Mouse (Mus musculus) bone marrow macrophage, adult 2 months (primary cell): ENCODE results near the gene Rab3il1. TPM values are rescaled to one million over a fixed set of nuclear protein-coding genes. Genes with fewer than 3 reads are reported as not detected.

Experiments
- H3K27ac ChIP-seq: 2 replicates; pipeline ENCODE4 v1.5.1; 2012; ENCODE audit warnings: low read depth, low read length; ENCODE audit not compliant: insufficient read depth
- H3K4me1 ChIP-seq: 2 replicates; pipeline ENCODE4 v1.6.1; 2012; ENCODE audit warnings: low read length; ENCODE audit not compliant: control insufficient read depth, insufficient read depth
- H3K4me3 ChIP-seq: 2 replicates; pipeline ENCODE4 v1.5.1; 2012; ENCODE audit warnings: mild to moderate bottlenecking, low read length, moderate library complexity; ENCODE audit not compliant: insufficient read depth
- CTCF ChIP-seq: IDR thresholded peaks from 2 replicates; pipeline ENCODE4 v1.5.1; 2012; ENCODE audit warnings: low read depth, mild to moderate bottlenecking, low read length, moderate library complexity
- POLR2A ChIP-seq: IDR thresholded peaks from 2 replicates; pipeline ENCODE4 v1.6.1; 2012; ENCODE audit warnings: mild to moderate bottlenecking, low read depth, low read length, borderline replicate concordance
- polyA plus RNA-seq: library from polyadenylated mRNA; stranded (reverse); fragments of >200 nt; gene quantifications from 2 replicates; pipeline ENCODE4 v1.2.4, GENCODE M21; 2012; ENCODE audit not compliant: missing spikeins, insufficient read depth, insufficient read length

Rab3il1 gene
- polyA plus RNA-seq, 1 experiment = 178 TPM

DNA sequence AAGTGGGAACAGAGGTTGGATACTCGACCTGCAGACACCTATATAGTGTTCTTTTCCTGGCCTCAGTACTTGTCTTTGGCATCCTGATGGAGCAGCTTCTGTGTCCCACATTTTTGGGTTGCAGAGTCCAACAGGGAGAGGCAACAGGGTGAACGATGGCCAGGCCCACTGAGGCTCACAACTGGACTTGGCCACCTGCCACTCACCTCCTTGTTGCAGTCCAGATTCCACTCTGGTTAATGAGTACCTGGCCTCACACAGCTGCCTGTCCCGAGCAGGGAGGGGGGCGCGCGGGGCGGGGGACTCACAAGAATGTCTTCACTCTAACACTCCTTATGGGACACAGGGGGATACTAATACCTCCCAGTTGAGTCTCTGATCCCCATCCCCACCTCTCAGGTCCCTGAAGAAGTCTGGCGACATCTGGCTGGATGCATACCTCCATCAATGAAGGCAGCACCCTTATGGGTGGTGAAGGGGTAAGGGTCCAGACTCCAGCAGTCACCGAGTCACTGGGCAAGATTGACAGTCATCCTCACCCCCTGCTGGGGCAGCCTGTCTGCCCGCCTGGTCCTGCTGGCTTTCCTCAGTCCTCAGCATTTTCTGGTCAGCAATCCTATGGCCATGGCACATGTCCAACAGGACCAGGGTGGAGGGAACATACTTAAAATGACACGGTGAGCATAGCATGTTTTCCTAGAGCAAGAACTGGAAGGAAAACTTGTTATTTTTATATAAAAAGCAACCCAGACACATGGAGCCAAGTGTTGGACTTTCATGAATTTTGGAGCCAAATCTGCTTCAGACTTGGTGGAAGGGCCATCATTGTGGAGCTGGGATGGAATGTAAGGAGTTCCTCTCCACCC is 56.2 kb downstream of the Rab3il1 start:
- Histone ChIP-seq H3K4me1 (peaks cover 7% of the 10 kb centered on the region), H3K27ac (no peak overlapping the region), H3K4me3 (no peak overlapping the region)
- TF ChIP-seq POLR2A = no peak
- no peak for TF ChIP-seq CTCF

DNA sequence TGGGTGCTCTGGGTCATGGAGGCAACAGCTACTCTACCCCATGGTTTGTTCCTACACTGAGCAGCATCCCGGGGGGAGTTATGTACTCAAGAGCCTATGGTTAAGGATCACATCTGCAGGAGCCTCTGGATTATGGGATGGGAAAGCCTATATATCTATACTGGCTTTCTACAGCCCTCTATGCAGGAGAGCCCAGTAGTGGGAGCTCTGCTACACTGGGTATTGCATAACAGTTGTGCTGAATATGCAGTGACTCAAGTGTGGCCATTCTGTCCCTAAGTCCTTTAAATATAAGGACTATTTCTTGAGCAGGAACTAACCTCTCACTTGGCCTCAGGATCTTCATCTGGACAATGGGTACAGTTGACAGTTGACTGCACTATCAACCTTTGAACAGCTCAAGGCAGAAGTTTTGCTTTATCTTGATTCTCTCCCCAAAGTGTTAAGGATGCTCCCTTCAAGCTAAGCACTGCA is 56.9 kb downstream of the Rab3il1 start:
- 0 out of 2 replicates have a peak, but pooled peaks cover 5% of the 10 kb centered on the region for H3K4me1 ChIP-seq
- H3K4me3 ChIP-seq = no peak overlapping the region
- no peak overlapping the region for H3K27ac ChIP-seq
- TF ChIP-seq CTCF = no peak
- no peak for TF ChIP-seq POLR2A

DNA sequence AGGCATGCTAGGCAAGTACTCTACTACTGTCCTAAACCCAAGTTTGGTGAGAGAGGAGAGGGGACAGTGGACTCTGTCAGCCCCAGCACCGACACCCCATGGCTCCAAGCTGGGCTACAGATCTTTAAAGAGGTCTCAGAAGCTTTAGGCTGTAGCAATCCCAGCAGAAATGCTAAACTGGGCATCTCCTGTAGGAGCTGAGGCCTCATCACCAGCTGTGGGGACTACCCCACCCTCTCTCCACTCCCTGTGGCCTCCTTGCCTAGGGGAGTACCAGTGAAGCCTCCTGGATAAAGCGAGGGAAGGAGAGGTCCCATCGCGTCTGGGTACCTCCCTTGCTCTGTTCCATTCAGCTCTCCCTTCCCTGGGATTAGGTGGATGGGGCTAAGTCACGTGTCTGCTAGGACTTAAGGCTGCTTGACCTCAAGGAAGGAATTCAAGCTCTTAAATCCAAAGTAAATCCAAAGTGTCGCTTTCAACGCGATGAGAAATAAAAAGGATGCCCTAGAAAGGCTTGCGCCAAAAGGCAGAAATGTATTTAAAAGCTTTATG is 57.5 kb downstream of the Rab3il1 start:
- H3K4me3 ChIP-seq = no peak overlapping the region
- H3K4me1 ChIP-seq = 0 out of 2 replicates have a peak, but pooled peaks cover 5% of the 10 kb centered on the region
- no peak for TF ChIP-seq POLR2A
- no peak for TF ChIP-seq CTCF
- no peak overlapping the region for H3K27ac ChIP-seq

DNA sequence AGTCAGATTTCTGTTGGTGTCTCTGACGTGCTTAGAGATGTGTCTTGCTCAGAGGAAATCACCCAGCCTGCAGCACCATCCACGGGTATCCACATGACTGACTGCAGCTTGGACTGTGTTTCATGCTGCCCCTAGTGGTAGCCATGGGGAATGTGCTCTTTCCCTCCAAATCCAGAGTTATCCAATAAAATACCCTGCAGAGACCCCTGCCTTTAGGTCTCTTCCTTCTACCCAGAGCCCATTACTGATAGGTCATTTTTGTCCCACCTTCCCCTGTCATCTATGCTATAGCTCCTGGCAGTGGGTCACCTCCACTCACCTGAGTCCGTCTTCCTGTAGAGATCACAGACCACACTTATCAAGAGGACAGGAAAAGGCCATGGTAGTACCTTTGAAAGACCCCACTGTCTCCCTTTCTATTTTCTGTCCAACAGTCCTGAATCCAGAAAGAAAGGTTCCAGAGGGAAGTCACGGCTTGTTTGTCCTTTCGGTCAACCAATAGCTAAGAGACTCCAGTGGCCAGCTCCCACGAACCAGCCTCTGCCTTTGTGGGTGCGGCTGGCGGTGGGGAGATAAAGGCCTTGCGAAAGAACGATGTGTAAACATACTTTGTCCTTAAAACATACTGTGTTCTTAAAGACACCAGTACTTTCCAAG is 58.6 kb downstream of the Rab3il1 start:
- H3K4me3 ChIP-seq = no peak overlapping the region
- no peak overlapping the region for H3K27ac ChIP-seq
- TF ChIP-seq CTCF (peak; percentile 46; the same call in 1 of the 2 replicates), POLR2A (no peak)

DNA sequence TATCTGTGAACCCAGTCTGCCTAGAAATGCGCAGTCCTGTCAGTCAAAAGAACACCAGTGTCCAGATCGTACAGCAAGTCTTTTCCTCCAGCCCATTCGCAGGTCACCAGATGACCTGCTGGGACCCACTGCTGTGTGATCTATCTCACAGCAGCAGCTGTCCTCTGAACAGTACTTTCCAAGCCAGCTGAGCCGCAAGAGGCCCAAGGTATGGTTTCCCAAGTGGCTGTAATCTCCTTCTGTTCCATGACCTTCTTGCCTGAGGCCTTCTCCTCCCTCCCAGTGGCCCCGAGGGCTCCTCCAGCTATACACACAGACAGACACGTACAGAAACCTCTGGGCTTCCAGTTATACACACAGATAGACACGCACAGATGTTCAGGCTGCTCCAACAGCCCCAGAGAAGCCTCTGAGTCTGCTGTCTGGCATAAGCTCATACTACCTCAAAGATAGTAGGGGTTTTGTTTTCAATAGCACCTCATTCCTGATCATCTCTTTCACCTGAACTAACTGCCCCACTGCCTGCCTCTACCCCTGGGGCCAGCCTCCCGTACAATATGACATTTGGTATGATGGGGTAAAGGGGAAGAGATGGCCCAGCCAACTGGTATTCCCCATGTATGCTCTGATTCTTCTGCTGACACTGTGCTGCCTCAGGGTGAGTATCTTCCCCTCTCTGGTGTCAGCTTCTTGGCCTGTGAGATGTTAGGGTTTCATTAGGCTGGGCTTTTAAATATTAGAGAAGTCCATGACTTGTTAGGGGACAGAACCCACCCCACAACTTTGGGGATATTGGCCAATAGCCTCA is 59.5 kb downstream of the Rab3il1 start:
- H3K27ac ChIP-seq = no peak overlapping the region

More for the DNA sequence above, 58.6 kb downstream of the Rab3il1 start:
- peaks cover 12% of the 10 kb centered on the region for H3K4me1 ChIP-seq

DNA sequence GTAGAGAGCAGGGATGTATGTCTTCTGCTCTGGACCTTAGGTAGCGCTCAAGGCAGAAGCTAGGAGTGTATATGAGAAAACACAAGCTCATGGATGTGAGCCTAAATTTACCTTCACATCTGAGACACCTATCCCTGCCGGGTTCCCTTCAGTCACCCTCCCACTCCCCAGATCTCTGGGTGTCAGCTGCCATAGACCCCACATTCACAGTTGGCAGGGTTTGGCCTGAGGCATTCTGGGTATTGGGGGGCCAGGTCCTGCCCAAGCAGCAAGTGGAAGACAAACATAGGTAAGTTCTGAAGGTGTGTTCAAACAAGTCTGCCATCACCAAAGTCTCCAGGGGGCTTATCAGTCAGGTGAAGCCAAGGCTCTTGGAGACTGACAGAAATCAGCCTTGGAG is 60.2 kb downstream of the Rab3il1 start:
- Histone ChIP-seq H3K4me3 (no peak overlapping the region), H3K27ac (no peak overlapping the region), H3K4me1 (peaks cover 12% of the 10 kb centered on the region)
- no peak for TF ChIP-seq CTCF
- TF ChIP-seq POLR2A = no peak

More for the DNA sequence above, 59.5 kb downstream of the Rab3il1 start:
- peaks cover 12% of the 10 kb centered on the region for H3K4me1 ChIP-seq
- TF ChIP-seq POLR2A (no peak), CTCF (no peak)
- no peak overlapping the region for H3K4me3 ChIP-seq

DNA sequence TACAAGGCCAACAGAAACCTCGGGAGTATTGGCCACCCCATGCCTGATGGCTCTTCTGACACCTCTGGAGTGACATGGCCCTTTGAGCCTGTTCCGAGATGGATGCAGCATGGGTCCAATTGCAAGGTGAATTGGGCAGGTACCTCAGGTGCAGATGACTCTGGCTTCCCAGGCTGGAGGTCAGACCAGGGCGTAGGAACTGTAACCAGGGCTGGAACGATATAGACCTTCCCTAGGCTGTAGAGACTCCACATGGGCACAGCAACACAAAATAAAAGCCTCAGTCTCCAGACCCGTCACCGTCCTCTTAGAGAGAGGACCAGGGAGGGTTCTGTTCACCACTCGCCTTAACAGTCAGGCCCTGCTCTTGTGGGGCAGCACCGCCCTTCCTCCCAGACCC is 60.8 kb downstream of the Rab3il1 start:
- no peak for TF ChIP-seq CTCF
- TF ChIP-seq POLR2A = no peak
- no peak overlapping the region for H3K27ac ChIP-seq
- H3K4me3 ChIP-seq = no peak overlapping the region
- peaks cover 12% of the 10 kb centered on the region for H3K4me1 ChIP-seq

DNA sequence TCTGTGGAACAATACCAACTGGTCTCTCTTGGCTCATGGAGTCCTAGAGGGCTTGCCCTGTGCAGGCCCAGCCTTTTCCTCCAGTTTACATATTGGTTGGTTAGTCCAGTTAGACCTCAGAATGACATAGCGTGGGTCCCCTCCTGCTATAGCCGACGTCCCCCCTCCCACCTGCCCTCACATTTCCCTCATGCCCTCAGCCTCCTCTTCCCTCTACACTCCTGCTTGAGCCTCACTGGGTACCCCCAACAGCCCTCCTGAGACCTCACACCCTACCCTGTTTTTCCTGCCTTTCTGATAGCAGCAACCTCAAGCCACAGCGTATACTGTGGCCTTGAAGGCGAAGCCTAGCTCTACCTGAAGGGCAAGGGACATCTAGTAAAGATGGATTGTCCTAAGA is 61.4 kb downstream of the Rab3il1 start:
- H3K4me1 ChIP-seq = peaks cover 12% of the 10 kb centered on the region
- TF ChIP-seq CTCF = no peak
- no peak for TF ChIP-seq POLR2A
- no peak overlapping the region for H3K4me3 ChIP-seq

More for the DNA sequence above, 61.4 kb downstream of the Rab3il1 start:
- no peak overlapping the region for H3K27ac ChIP-seq
